Mouse (Mus musculus) ES-E14 (cell line): Measurements from ENCODE around the gene Mrpl38.

Experiments
- HCFC1 ChIP-seq: IDR thresholded peaks from 2 replicates; pipeline ENCODE4 v1.6.1; 2012; ENCODE audit warnings: low read length, inconsistent platforms, borderline replicate concordance; ENCODE audit not compliant: insufficient read depth
- MAFK ChIP-seq: IDR thresholded peaks from 2 replicates; pipeline ENCODE4 v1.6.1; 2014; ENCODE audit warnings: mild to moderate bottlenecking, low read depth, low read length, inconsistent platforms; ENCODE audit not compliant: insufficient read depth
- ZNF384 ChIP-seq: IDR thresholded peaks from 2 replicates; pipeline ENCODE4 v1.6.1; 2012; ENCODE audit warnings: low read depth, low read length, inconsistent platforms

GRCm38 (mm10) chr11:116117241-116117640 is 21.4 kb downstream of the Mrpl38 start:
- no peak for TF ChIP-seq MAFK
- TF ChIP-seq ZNF384: no peak
- TF ChIP-seq HCFC1: no peak
